Mouse (Mus musculus) ovary, postnatal 14 days (tissue): Measurements from ENCODE around the gene Hint1.
"Not testable (repeated sequence)": the region's sequence is repeated elsewhere in the genome, so short reads cannot be mapped to it uniquely, and the experiment has no call there.

Experiments
- DNase-seq: peaks from one replicate; pipeline ENCODE4 v3.0.0; 2022; ENCODE audit warnings: low spot score

Hint1 gene

DNA sequence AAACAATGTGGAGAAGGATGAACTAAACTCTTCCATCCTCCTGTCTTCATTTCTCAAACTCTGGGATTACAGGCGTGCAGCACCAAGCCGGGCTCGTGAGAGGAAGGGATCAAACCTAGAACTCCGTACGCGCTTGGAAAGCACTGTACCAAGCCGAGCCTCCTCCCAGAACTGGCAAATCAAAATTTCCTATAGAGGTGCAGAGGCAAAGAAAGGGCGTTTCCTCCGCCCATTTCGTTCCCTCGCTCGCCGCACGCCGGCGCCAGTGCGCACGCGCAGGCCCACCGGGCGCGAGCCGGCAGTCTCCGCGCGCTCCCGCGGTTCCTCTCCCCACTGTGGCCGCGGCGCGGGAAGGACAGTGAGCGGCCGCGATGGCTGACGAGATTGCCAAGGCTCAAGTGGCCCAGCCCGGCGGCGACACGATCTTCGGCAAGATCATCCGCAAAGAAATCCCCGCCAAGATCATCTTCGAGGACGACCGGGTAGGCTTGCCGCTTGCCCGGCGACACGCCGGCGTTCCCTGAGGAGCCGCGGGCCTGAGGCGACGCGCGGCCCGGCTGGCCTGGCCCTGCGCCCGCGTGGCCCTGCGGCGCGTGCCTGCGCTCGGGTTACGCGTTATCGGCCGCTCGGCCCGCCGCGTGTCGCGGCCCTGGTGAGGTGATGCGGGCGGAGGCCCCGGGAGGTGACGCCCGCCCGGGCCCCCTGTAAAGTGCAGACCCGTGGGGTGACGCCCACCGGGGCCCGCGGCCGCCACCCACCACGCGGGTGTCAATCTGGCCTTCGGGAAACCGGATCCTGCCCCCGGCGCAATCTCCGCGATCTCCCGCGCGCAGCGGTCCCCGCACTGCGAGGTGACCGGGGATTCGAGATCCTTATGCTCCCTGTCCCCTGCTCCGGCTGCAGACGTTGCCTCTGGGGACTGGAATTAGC is at the start of gene Hint1:
Gene Hint1, plus strand, starts transcription at position 265 of the 930 bp plus-strand sequence.
- DNase-seq = peak; percentile 92

DNA sequence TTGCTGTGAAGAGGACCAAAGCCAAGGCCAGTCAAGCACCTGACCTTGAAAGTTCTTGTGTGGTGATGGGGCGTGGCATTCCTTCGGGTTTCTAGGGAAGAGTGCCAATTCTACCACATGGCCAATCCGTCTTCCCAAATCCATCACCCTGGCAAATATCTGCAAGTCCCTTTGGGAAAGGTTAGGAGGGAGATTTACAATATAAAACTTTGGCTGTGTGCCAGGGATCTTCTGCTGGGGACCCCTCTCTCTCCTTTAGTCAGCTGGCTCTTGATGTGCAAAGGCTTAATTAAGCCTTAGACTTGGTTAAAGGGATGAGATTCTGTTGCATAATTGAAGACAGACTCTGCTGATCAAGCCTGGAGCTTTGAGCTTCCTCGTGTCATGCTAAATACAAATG is 48.7 kb upstream of the Hint1 start:
- DNase-seq = no peak

DNA sequence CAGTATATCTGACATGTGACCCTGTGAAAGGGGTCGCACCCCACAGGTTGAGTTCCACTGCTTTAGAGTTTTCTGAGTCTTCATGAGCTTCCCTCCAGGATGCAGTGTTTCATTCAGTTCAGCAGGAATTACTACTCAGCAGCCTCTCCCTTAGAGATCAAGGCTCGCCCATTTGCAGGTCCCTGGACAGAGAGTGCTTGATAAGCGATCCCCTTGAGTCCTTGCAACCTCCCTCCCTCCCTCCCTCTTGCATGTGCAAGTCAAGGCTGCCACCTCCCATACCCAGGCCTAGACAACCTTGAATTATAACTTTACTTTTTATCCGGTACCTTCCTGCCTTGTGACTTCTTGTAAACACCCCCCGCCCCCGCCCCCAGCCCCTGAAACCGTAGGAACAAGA is 46.7 kb upstream of the Hint1 start:
- no peak for DNase-seq

DNA sequence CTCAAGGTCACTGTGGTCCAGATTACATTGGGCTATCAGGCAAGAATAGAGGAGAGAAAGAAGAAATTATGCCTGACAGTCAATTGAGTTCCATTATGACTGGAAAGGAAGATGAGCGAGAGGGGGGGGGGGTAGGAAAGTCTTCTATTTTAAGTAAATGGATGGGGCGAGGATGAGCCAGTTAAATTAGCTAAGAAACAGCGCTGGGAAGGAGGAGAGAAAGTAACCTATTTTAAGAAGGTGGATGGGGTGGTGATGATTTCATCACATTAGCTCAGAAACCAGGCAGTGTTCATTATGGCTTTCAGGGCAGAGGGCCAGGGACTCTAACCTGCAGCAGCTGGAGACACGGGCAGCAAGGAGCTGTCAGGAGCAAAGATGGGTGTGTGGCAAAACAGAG is 42.7 kb upstream of the Hint1 start:
- no peak for DNase-seq

DNA sequence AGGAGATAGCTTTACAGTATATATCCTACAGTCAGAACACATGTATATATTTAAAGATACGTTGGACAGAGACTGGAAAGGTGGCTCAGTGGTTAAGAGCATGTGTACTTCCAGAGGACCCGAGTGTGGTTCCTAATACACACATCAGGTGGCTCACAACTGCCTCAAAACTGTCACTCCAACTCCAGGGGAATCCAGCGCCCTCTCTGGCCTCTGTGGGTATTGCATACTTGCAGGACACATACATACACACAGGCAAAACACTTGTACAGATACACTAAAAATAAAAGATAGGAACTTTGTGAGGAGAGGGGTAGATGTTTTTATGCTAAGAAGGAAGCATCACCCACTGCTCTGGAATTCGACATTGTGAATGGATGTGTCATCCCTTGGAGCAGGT is 40.4 kb upstream of the Hint1 start:
- no peak for DNase-seq

DNA sequence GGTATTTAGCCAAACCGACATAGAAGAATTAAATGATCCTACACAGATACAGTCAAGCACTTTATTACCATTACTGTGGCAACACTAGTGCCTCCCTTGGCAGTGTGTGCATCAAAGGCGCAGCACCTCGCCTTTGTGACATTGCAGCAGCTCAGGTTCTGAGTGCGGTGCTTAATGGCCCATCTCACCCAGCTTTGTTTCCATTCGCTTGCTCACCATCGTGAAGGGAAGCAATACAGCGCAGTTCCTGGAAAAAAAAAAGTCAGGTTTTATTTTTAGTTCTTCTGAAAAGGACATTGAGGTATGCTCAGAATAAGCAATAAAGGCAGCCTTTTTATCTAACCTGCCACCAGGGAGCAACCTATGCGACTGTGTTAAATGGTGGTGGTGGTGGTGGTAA is 39.4 kb upstream of the Hint1 start:
- DNase-seq = no peak

DNA sequence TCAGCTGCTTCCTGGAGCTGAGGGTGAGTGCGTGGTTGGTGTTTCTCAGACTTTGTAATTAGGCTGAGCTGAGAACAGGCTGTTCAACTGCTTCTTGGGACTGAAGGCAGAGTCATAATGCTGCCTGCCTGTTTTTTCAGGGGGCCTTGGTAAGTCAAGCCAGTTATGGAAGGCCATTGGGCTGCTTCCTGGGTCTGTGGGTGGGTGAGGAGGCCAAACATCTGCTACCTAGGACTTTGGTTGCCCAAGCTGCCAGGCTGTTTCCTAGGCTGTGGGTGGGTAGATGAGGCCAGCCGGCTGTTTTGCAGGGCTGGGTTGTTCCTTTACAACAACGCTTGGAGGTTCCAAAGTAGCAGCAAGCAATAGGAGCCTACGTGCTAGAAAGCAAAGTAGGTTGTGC is 32.4 kb upstream of the Hint1 start:
- no peak for DNase-seq

DNA sequence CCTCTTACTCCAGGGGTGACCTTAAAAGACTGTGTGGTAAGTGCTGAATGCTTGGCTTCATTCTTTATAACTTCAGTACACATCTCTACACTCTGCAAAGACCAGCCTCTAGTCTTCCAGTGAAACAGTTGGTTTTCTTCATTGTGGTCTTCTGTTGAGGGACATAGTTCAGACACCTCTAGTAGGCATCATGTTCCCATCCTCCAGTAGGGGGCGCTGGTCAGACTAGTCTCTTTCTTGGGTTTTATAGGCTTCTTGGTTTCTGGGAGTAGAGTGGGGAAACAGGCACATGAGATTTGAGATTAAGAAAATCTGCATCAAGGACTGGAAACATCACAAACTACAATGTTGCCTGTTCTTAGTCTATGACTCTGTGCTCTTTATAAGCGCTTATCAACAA is 31.6 kb upstream of the Hint1 start:
- DNase-seq = no peak

DNA sequence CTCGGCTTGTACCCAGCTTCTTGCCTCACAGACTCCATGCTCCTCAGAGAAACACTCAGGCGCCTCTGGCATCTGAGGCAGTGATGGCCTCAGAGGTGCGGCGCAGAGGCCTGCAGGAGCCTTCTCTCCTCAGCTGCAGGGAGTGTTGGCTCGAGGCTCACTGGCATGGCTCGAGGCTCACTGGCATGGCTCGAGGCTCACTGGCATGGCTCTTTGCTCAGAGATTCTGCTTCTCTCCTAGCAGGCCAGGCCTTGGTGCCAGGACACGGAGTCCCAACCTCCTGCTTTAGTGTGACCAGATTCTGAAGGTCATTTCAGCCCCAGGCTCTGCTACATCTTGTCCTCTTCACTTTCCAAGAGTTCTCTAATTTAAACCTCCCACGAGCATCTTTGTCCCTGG is 30.1 kb upstream of the Hint1 start:
- DNase-seq = peak; percentile 19

DNA sequence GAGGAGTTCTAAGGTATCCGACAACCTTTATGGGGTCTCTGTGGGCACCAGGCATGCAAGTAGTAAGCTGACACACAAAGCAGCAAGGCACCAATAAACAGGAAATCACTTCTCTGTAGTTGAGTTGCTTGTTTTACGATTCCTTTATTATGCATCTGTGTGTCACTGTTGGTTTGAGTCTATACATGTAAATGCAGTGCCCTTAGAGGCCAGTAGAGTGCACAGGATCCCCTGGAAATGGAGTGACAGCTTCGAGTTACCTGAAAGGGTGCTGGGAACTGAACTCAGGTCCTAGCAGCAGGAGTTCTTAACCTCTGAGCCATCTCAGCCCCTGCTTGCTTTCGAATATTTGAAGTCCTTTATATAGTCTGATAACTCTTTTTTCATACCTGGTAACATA is 26.5 kb upstream of the Hint1 start:
- DNase-seq = no peak

DNA sequence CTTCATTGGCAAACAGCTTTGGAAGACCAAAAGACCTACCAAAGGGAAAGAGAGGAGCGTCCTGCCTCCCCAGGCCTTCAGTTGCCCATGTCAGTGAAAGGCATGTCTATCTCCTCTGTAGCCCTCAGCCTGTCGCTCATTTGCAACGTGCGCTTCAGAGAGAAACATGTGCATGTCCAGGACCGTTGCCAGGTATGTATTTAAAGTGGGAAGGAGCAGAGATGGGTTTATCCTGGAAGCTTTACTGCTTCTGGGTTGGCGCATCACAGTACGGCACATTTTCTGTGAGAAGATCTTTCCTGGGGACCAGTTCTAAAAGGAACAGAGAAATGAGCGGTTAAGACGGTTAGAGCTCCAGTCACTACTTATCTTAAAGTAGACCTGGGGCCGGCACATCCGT is 25.3 kb upstream of the Hint1 start:
- DNase-seq = no peak

DNA sequence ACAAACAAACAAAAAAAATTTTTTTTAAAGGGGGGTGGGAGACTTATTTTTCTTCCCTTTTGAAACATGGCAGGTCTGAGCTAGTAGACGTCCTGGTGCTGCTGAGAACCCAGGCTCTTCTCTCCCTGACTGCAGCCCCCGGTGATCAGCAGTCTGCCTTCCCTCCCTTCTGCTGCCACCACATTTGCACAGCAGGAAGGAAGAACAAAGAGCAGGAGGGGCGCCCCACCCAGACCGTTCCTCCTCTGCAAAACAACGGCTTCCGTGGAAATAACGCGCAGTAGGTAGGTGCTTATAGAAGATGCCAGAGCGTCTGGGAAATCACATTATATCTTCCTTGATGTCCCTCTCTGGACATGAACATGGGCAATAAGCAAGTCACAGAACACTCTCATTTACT is 21.8 kb upstream of the Hint1 start:
- no peak for DNase-seq

DNA sequence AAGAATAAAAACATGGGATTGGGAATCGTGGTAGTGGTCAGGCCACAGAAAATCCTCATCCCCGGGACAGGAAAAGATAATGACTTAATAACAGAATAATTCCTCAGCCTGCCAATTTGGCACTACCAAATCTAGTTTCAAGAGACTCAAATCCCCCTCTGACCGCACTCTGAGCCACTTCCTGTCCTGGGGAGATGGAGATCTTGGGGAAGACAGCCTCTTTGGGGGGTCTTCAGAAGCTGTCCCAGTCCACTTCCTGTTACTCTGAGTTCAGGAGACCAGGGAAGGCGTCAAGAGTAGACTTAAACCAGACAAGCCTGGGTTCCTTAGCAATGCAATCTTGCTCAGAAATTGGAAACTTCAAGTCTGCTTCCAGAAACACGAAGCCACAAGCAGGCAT is 21.2 kb upstream of the Hint1 start:
- no peak for DNase-seq

DNA sequence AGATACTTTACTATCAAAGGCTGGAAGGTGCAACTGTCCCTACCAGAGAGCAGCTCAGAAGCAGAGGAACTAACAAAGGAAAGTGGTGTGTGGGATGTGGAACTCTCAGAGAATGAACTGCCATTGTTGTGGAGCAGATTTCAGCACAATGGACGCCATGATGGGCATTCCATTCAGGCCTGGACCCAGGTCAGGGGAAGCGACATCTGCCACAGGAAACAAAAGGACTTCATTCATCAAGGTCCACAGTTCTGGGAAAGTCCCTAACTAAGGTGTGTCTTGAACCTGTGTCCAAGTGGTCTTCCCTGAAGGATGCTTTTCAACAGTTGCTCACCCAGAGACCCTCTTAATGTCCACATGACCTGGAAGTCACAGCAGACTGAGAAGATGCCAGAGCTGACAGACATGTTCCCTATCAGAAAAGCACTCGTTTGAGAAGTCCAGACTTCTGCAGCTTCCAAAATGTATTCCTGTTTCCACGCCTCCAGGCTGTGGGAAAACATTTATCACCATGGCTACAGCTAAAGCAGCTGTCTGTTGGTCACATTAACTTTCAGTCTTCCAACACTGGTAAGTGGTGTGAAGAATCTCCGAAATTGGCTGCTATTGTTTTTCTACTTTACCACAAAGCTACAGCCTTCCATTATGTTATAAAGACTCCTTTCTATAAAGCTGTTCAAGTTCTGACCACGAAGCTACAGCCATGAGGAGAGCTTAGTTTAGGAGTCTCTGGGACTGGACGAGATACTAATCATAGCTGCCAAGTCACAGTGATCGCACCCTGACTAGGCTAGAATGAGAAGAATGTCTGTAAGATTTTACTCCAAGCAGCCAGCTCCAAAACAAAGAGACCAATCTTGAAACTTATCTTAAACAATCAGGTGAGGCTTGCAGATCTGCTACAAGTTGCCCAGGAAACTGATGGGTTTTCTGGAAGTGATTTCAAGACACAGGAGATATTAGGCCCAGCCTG is 20.4 kb upstream of the Hint1 start:
- DNase-seq = no peak

DNA sequence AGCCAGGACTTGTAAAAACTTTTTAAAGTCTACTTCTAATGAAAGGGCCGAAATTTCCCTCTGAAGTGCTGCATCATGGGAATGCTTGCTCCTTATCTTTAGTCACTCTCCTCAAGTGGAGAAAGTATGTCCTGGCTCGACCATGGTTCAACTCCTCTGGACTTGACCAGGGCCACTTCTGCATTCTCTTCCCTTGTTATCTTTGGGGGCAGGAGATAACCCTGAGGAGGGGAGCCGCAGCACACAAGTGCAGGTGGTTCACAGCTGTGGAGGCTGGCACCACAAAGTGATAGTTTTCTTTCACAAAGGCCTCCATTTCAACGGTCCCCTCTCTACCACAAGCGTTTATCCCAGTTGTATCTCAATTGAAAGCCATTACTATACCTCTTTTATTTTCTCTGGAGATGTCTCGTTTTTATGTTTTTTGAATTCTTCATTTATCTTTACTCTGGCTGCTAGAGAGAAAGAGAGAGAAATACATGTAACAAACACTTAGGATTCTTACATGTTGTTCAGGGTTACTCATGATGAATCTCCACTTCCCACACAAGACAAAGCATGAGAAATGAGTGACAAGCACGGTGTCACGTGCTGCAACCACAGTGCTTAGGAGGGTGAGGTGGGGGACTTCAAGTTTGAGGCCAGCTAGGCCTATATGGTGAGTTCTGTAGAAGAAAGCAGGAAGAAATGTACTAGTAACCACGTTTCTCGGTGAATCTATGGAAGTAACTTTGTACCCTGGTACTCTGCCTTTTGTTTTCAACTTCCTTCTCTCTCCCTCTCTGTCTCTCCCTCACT is 16.0 kb upstream of the Hint1 start:
- no peak for DNase-seq

DNA sequence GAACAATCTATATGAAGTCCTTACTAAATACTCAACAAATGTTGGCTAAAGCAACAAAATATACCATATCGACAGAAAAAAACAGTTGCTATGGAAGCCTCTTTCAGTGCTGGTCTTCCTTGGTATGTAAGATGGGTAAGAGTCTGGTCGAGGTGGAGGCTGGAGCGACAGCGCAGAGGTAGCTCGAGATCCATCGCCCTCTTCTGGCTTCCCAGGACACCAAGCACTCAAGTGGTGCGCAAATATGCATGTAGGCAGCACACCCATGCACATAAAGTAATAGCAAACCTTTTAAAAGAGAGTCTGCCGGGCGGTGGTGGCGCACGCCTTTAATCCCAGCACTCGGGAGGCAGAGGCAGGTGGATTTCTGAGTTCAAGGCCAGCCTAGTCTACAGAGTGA is 14.5 kb upstream of the Hint1 start:
- DNase-seq = no peak

DNA sequence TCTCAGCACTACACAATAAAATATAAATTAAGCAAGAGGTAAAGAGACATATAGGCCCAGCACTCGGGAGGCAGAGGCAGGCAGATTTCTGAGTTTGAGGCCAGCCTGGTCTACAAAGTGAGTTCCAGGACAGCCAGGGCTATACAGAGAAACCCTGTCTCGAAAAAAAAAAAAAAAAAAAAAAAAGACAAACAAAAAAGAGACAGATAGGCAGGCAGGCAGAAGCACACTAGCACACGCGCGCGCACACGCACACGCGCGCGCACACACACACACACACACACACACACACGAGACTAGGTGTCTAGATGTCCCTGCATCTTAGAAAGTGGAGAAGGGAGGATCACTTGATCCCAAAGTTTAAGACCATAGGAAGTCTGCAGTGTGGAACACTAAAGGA is 7.3 kb upstream of the Hint1 start:
- DNase-seq = not testable (repeated sequence)

DNA sequence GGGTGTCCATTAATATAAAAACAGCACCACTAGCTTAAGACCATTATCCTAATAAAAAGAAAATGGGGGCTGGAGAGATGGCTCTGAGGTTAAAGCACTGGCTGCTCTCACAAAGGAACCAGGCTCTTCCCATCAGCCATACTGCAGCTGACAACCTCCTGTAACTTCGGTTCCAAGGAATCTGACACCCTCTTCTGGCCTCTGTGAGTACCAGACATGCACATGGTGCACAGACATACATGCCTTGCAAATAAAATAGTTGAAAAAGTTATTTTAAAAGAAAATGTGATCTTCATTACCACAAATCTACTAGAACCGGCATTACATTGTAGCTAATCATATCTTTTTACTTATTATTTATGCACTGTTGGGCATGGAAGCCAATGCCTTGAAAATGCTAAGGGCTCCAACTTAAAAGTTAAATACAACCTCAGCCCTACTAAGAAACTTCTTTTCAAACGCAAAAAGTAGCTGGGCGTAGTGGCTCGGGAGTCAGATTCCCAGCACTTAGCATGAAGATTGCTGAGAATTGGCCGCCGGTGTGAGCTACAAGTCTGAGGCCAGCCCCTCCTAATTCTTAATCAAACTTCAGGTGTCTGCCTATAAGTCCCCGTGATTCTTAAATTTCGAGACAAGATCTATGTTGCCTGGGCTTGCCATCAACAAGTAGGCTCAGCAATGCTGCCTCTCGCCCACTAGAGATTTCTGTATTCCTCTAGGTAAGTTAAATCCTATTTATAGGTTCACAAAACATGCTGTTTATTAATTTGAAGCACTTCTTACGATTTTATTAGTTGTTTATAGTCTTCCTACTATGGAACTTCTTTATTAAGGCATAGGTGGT is 6.6 kb upstream of the Hint1 start:
- no peak for DNase-seq

DNA sequence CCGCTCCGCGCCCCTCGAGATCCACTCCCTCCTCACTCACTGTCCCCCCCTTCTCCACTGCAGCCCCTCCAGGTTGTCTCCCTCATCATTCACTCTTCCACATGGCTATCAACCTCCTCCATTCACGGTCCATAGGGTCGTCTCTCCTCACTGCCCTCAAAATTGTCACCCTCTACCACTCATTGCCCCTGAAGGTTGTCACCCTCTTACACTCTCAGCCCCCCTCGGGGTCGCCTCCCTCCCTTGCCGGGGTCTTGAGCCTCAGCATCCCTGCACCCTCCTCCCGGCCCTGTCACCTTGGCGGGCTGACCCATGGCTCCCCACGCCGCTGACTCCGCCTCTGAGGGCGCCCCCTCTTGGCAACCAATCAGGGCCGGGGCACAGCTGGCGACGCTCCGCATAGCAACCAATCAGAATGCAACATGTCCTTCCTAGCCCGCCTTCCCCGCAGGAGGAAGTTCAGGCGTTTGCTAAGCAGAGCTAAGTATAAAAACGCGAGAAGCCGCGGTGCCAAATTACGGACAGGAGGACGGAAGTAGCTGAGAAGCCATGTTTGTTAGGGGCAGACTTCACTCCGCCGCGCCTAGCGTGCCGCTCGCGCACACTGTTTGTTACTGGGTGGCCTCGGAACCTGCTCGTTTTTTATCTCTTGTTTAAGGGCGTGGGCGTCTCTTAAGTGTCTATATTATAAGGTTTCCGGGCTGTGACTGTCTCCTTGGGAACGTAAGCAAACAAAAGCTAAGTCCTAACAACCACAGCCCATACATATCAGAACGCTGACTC is 5.7 kb upstream of the Hint1 start, which contains the start of gene Lyrm7:
Gene Lyrm7, minus strand, starts transcription at position 661 of the 783 bp plus-strand sequence.
- peak; percentile 91 for DNase-seq
